Mouse (Mus musculus) bone marrow macrophage, adult 2 months (primary cell): ENCODE measurements at regions not wholly inside any gene's neighbourhood (a gene's known extent, or its start where the extent isn't known, plus 50 kb on each side); places are given as distances from the start of the nearest gene placed in this dataset.

Source experiments
- H3K27ac ChIP-seq: 2 replicates; pipeline ENCODE4 v1.5.1; 2012; ENCODE audit warnings: low read depth, low read length; ENCODE audit not compliant: insufficient read depth
- H3K4me1 ChIP-seq: 2 replicates; pipeline ENCODE4 v1.6.1; 2012; ENCODE audit warnings: low read length; ENCODE audit not compliant: control insufficient read depth, insufficient read depth
- H3K4me3 ChIP-seq: 2 replicates; pipeline ENCODE4 v1.5.1; 2012; ENCODE audit warnings: mild to moderate bottlenecking, low read length, moderate library complexity; ENCODE audit not compliant: insufficient read depth
- CTCF ChIP-seq: IDR thresholded peaks from 2 replicates; pipeline ENCODE4 v1.5.1; 2012; ENCODE audit warnings: low read depth, mild to moderate bottlenecking, low read length, moderate library complexity
- POLR2A ChIP-seq: IDR thresholded peaks from 2 replicates; pipeline ENCODE4 v1.6.1; 2012; ENCODE audit warnings: mild to moderate bottlenecking, low read depth, low read length, borderline replicate concordance

GRCm38 (mm10) chr1:23575515-23575914 lies 177.9 kb upstream of the Ogfrl1 start:
- no peak overlapping the region for H3K4me3 ChIP-seq
- TF ChIP-seq POLR2A (no peak), CTCF (no peak)
- no peak overlapping the region for H3K27ac ChIP-seq
- H3K4me1 ChIP-seq, result no peaks in the 10 kb centered on the region

- Histone ChIP-seq H3K4me1 (no peaks in the 10 kb centered on the region), H3K4me3 (no peak overlapping the region), H3K27ac (no peak overlapping the region)
- TF ChIP-seq POLR2A (no peak), CTCF (no peak)
Measured at GRCm38 (mm10) chr1:23576150-23576549, 178.6 kb upstream of the Ogfrl1 start.

- Histone ChIP-seq H3K4me1 (no peaks in the 10 kb centered on the region), H3K4me3 (no peak overlapping the region), H3K27ac (no peak overlapping the region)
- no peak for TF ChIP-seq POLR2A
Measured at GRCm38 (mm10) chr1:23589414-23589942, 172.1 kb upstream of the B3gat2 start.

- TF ChIP-seq CTCF (no peak), POLR2A (no peak)
- no peaks in the 10 kb centered on the region for H3K4me1 ChIP-seq
- H3K27ac ChIP-seq, result no peak overlapping the region
- H3K4me3 ChIP-seq, result no peak overlapping the region
Measured at GRCm38 (mm10) chr1:23602710-23603291, 158.8 kb upstream of the B3gat2 start.

GRCm38 (mm10) chr1:23629366-23629765 lies 132.2 kb upstream of the B3gat2 start:
- TF ChIP-seq POLR2A, result no peak
- no peak for TF ChIP-seq CTCF
- H3K27ac ChIP-seq, result no peak overlapping the region
- no peaks in the 10 kb centered on the region for H3K4me1 ChIP-seq
- H3K4me3 ChIP-seq, result no peak overlapping the region

- H3K4me1 ChIP-seq, result peaks cover 3% of the 10 kb centered on the region; the same call in 1 of the 2 replicates
- TF ChIP-seq CTCF, result no peak
- no peak for TF ChIP-seq POLR2A
- no peak overlapping the region for H3K27ac ChIP-seq
- no peak overlapping the region for H3K4me3 ChIP-seq
Measured at GRCm38 (mm10) chr1:23645093-23645492, 116.5 kb upstream of the B3gat2 start.

GRCm38 (mm10) chr1:23648875-23649506 lies 112.6 kb upstream of the B3gat2 start:
- peaks cover 3% of the 10 kb centered on the region; the same call in 1 of the 2 replicates for H3K4me1 ChIP-seq
- TF ChIP-seq CTCF (no peak), POLR2A (no peak)
- no peak overlapping the region for H3K27ac ChIP-seq
- no peak overlapping the region for H3K4me3 ChIP-seq

GRCm38 (mm10) chr1:23649886-23650285 lies 111.7 kb upstream of the B3gat2 start:
- TF ChIP-seq POLR2A (no peak), CTCF (no peak)

GRCm38 (mm10) chr1:23653628-23654027 lies 107.9 kb upstream of the B3gat2 start:
- H3K4me3 ChIP-seq, result no peak overlapping the region
- H3K4me1 ChIP-seq, result no peaks in the 10 kb centered on the region
- no peak for TF ChIP-seq CTCF
- no peak for TF ChIP-seq POLR2A
- H3K27ac ChIP-seq, result no peak overlapping the region

More at GRCm38 (mm10) chr1:23649886-23650285, 111.7 kb upstream of the B3gat2 start:
- no peak overlapping the region for H3K4me3 ChIP-seq
- H3K4me1 ChIP-seq, result peaks cover 3% of the 10 kb centered on the region; the same call in 1 of the 2 replicates
- no peak overlapping the region for H3K27ac ChIP-seq

GRCm38 (mm10) chr1:23655768-23656167 lies 105.8 kb upstream of the B3gat2 start:
- Histone ChIP-seq H3K27ac (no peak overlapping the region), H3K4me3 (no peak overlapping the region), H3K4me1 (no peaks in the 10 kb centered on the region)
- TF ChIP-seq CTCF (no peak), POLR2A (no peak)
